Mouse (Mus musculus) CH12.LX (cell line): ENCODE measurements around the gene Plaur. TPM values are rescaled to one million over a fixed set of nuclear protein-coding genes. Genes with fewer than 3 reads are reported as not detected.
"Not testable (repeated sequence)": the region's sequence is repeated elsewhere in the genome, so short reads cannot be mapped to it uniquely, and the experiment has no call there.

Source experiments
- DNase-seq: peaks from one replicate; pipeline ENCODE4 v3.0.0-alpha.2; 2013; ENCODE audit errors: extremely low read depth
- H3K27ac ChIP-seq: 2 replicates; pipeline ENCODE4 v1.5.1; 2012; ENCODE audit warnings: low read depth, mild to moderate bottlenecking, control low read depth, moderate library complexity; ENCODE audit not compliant: insufficient read depth
- H3K27me3 ChIP-seq: replicated peaks from 2 replicates; pipeline ENCODE3; 2012; ENCODE audit warnings: inconsistent platforms
- H3K36me3 ChIP-seq, 2 experiments: replicated peaks in 1 of 2; 2 replicates each; pipeline versions ENCODE3 to v1.6.1; 2012; ENCODE audit warnings: inconsistent platforms in 1 of 2, low read length in 1 of 2, mild to moderate bottlenecking in 1 of 2, mixed read lengths in 1 of 2, moderate library complexity in 1 of 2; ENCODE audit not compliant: control insufficient read depth in 1 of 2, insufficient read depth in 1 of 2
- H3K4me1 ChIP-seq, 2 experiments: 2 replicates each; pipeline ENCODE4 v1.6.1; 2012; ENCODE audit warnings: inconsistent platforms in 1 of 2, moderate library complexity in 1 of 2; ENCODE audit not compliant: insufficient read depth in 2 of 2, control insufficient read depth in 1 of 2
- H3K4me2 ChIP-seq: 2 replicates; pipeline ENCODE4 v1.6.1; 2012; ENCODE audit warnings: low read depth, mild to moderate bottlenecking, control low read depth; ENCODE audit not compliant: poor library complexity, insufficient read depth, severe bottlenecking
- H3K4me3 ChIP-seq, 3 experiments: fragments of 150-350 bp in 1 of 3; sonication (generic) in 1 of 3; replicated peaks in 1 of 3; 2 replicates each; pipeline versions ENCODE3 to v1.5.1; 2011 to 2012; ENCODE audit warnings: low read depth in 2 of 3, low read length in 2 of 3, mild to moderate bottlenecking in 2 of 3, moderate library complexity in 2 of 3, control low read depth in 1 of 3, improper control_type of control experiment in 1 of 3, inconsistent platforms in 1 of 3, mixed read lengths in 1 of 3; ENCODE audit not compliant: poor library complexity in 1 of 3
- H3K79me2 ChIP-seq: replicated peaks from 2 replicates; pipeline ENCODE4 v1.6.1; 2012; ENCODE audit warnings: mild to moderate bottlenecking, moderate library complexity; ENCODE audit not compliant: control insufficient read depth, poor library complexity, insufficient read depth, severe bottlenecking; ENCODE audit errors: extremely low read depth
- H3K9ac ChIP-seq: 2 replicates; pipeline ENCODE4 v1.6.1; 2012; ENCODE audit warnings: low read depth, mild to moderate bottlenecking, control low read depth, moderate library complexity; ENCODE audit not compliant: insufficient read depth
- H3K9me3 ChIP-seq: replicated peaks from 2 replicates; pipeline ENCODE3; 2012; ENCODE audit warnings: low read length, inconsistent platforms, mixed read lengths
- BHLHE40 ChIP-seq: IDR thresholded peaks from 2 replicates; pipeline ENCODE4 v1.6.1; 2011; ENCODE audit warnings: mild to moderate bottlenecking, low read depth, low read length, improper control_type of control experiment
- CHD1 ChIP-seq: IDR thresholded peaks from 2 replicates; pipeline ENCODE4 v1.6.1; 2012; ENCODE audit warnings: low read depth, low read length, improper control_type of control experiment, inconsistent platforms
- CHD2 ChIP-seq: IDR thresholded peaks from 2 replicates; pipeline ENCODE4 v1.6.1; 2011; ENCODE audit warnings: low read length, improper control_type of control experiment
- CTCF ChIP-seq, 2 experiments: IDR thresholded peaks in 1 of 2; conservative IDR thresholded peaks in 1 of 2; 2 replicates each; pipeline ENCODE4 v1.5.1; 2011 to 2012; ENCODE audit warnings: low read depth in 2 of 2, low read length in 2 of 2, improper control_type of control experiment in 1 of 2, inconsistent platforms in 1 of 2, mild to moderate bottlenecking in 1 of 2, moderate library complexity in 1 of 2
- ELF1 ChIP-seq: IDR thresholded peaks from 2 replicates; pipeline ENCODE4 v1.6.1; 2014; ENCODE audit warnings: low read depth, mild to moderate bottlenecking, inconsistent platforms, low read length, improper control_type of control experiment
- ETS1 ChIP-seq: conservative IDR thresholded peaks from 2 replicates; pipeline ENCODE4 v1.6.1; 2012; ENCODE audit warnings: low read depth, mild to moderate bottlenecking, inconsistent platforms, low read length, improper control_type of control experiment, moderate library complexity
- GABPA ChIP-seq: IDR thresholded peaks from 2 replicates; pipeline ENCODE4 v1.6.1; 2012; ENCODE audit warnings: low read depth, low read length, improper control_type of control experiment, inconsistent platforms; ENCODE audit not compliant: insufficient replicate concordance
- HCFC1 ChIP-seq: IDR thresholded peaks from 2 replicates; pipeline ENCODE4 v1.6.1; 2012; ENCODE audit warnings: low read depth, mild to moderate bottlenecking, inconsistent platforms, low read length, improper control_type of control experiment
- IRF4 ChIP-seq: IDR thresholded peaks from 2 replicates; pipeline ENCODE4 v1.6.1; 2014; ENCODE audit warnings: low read depth, mild to moderate bottlenecking, inconsistent platforms, low read length, improper control_type of control experiment
- JUN ChIP-seq: IDR thresholded peaks from 2 replicates; pipeline ENCODE4 v1.6.1; 2011; ENCODE audit warnings: low read depth, mild to moderate bottlenecking, low read length, improper control_type of control experiment, moderate library complexity; ENCODE audit not compliant: insufficient read depth
- JUND ChIP-seq: conservative IDR thresholded peaks from 2 replicates; pipeline ENCODE4 v1.6.1; 2011; ENCODE audit warnings: low read depth, low read length, improper control_type of control experiment
- MAZ ChIP-seq: IDR thresholded peaks from 2 replicates; pipeline ENCODE4 v1.6.1; 2012; ENCODE audit warnings: low read depth, mild to moderate bottlenecking, inconsistent platforms, low read length, improper control_type of control experiment, moderate library complexity
- MYC ChIP-seq: IDR thresholded peaks from 2 replicates; pipeline ENCODE4 v1.6.1; 2011; ENCODE audit warnings: low read depth, mild to moderate bottlenecking, improper control_type of control experiment, low read length
- NRF1 ChIP-seq: IDR thresholded peaks from 2 replicates; pipeline ENCODE4 v1.6.1; 2014; ENCODE audit warnings: low read depth, mild to moderate bottlenecking, inconsistent platforms, low read length, improper control_type of control experiment, moderate library complexity
- PAX5 ChIP-seq: IDR thresholded peaks from 2 replicates; pipeline ENCODE4 v1.6.1; 2012; ENCODE audit warnings: low read length, inconsistent platforms, mixed read lengths
- POLR2A ChIP-seq: IDR thresholded peaks from 2 replicates; pipeline ENCODE4 v1.6.1; 2011; ENCODE audit warnings: low read depth, mild to moderate bottlenecking, improper control_type of control experiment, low read length
- POLR2AphosphoS2 ChIP-seq: IDR thresholded peaks from 2 replicates; pipeline ENCODE4 v1.6.1; 2011; ENCODE audit warnings: low read depth, low read length, improper control_type of control experiment
- RAD21 ChIP-seq: IDR thresholded peaks from 2 replicates; pipeline ENCODE4 v1.6.1; 2011; ENCODE audit warnings: low read depth, mild to moderate bottlenecking, low read length, improper control_type of control experiment, moderate library complexity
- SIN3A ChIP-seq: IDR thresholded peaks from 2 replicates; pipeline ENCODE4 v1.6.1; 2012; ENCODE audit warnings: low read length, improper control_type of control experiment, inconsistent platforms
- SMC3 ChIP-seq: IDR thresholded peaks from 2 replicates; pipeline ENCODE4 v1.6.1; 2011; ENCODE audit warnings: low read depth, low read length, improper control_type of control experiment
- TBP ChIP-seq: conservative IDR thresholded peaks from 2 replicates; pipeline ENCODE4 v1.6.1; 2011; ENCODE audit warnings: low read depth, low read length, improper control_type of control experiment
- USF1 ChIP-seq: IDR thresholded peaks from 2 replicates; pipeline ENCODE4 v1.6.1; 2014; ENCODE audit warnings: low read depth, mild to moderate bottlenecking, inconsistent platforms, low read length, improper control_type of control experiment
- ZC3H11A ChIP-seq: IDR thresholded peaks from 2 replicates; pipeline ENCODE4 v1.6.1; 2012; ENCODE audit warnings: low read depth, mild to moderate bottlenecking, inconsistent platforms, low read length, improper control_type of control experiment
- ZKSCAN1 ChIP-seq: IDR thresholded peaks from 2 replicates; pipeline ENCODE4 v1.6.1; 2012; ENCODE audit warnings: low read depth, inconsistent platforms, low read length, improper control_type of control experiment, borderline replicate concordance
- ZMIZ1 ChIP-seq: IDR thresholded peaks from 2 replicates; pipeline ENCODE4 v1.6.1; 2012; ENCODE audit warnings: low read depth, mild to moderate bottlenecking, inconsistent platforms, low read length, improper control_type of control experiment
- ZNF384 ChIP-seq: IDR thresholded peaks from 2 replicates; pipeline ENCODE4 v1.6.1; 2012; ENCODE audit warnings: low read depth, low read length, improper control_type of control experiment, inconsistent platforms
- dilution Hi-C: fragments of 300-500 bp; cut with MboI; formaldehyde crosslinking; loops from 2 replicates; pipeline ENCODE4 v1.14.3; 2020; ENCODE audit warnings: low sequenced_read_pairs; ENCODE audit not compliant: extremely low pct_unique_long_range_greater_than_20kb, extremely low pct_ligation_motif_present
- in situ Hi-C: fragments of 300-500 bp; cut with MboI; formaldehyde crosslinking; loops from 3 replicates; pipeline ENCODE4 v1.14.3; 2019; ENCODE audit warnings: low sequenced_read_pairs, low pct_ligation_motif_present, low pct_unique_long_range_greater_than_20kb, mixed read lengths
- polyA plus RNA-seq: library from polyadenylated mRNA; unstranded; fragments of >175 nt; gene quantifications from 2 replicates; pipeline ENCODE4 v1.2.1, GENCODE M21; 2012; ENCODE audit warnings: low read depth; ENCODE audit not compliant: insufficient read length
- total RNA-seq, 2 experiments: library from RNA; depleted of rRNA; stranded (reverse); fragments of 300-350 nt in 1 of 2; fragments of >200 nt in 1 of 2; gene quantifications; 2 replicates each; pipeline ENCODE4 v1.2.3; 2012 to 2014

The Plaur gene
- total and polyA plus RNA-seq, 3 experiments = 0.13 to 0.72 (median 0.26) TPM

DNA sequence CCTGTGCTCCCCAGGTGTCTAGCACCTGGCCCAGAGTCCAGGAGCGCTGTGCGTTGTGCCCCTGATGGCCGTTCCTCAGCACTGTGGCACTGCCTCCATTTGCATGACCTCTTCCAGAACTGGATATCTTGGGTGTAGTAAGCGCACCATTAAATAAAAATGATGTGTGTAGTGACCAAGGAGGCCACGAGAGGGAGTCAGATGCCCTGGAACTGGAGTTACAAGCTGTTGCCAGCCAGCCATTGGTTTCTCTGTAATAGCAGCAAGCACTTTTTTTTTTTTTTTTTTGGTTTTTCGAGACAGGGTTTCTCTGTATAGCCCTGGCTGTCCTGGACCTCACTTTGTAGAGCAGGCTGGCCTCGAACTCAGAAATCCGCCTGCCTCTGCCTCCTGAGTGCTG is 54.0 kb downstream of the Plaur start:
- in situ Hi-C loops, H3K9me3 ChIP-seq, H3K4me1 ChIP-seq, H3K9ac ChIP-seq, H3K4me3 ChIP-seq, H3K4me2 ChIP-seq, dilution Hi-C loops, H3K27ac ChIP-seq, H3K27me3 ChIP-seq, H3K79me2 ChIP-seq: not testable (repeated sequence)
- peak; percentile 53 for TF ChIP-seq SMC3
- TF ChIP-seq CTCF (conservative IDR thresholded peaks at IDR 0.05 in 1 of 2, IDR thresholded peaks at IDR 0.05 in 1 of 2; ENCODE audit: low read depth in 2 of 2, low read length in 2 of 2) = peak in 1 of 2 experiments; percentile 62; a peak in 2 of 4 replicates
- peak; percentile 77 for TF ChIP-seq ZNF384
- peak; percentile 55 for TF ChIP-seq RAD21
- peaks cover 0 to 36% of the 10 kb centered on the region in 2 experiments for H3K36me3 ChIP-seq
- peak; percentile 40 for DNase-seq

DNA sequence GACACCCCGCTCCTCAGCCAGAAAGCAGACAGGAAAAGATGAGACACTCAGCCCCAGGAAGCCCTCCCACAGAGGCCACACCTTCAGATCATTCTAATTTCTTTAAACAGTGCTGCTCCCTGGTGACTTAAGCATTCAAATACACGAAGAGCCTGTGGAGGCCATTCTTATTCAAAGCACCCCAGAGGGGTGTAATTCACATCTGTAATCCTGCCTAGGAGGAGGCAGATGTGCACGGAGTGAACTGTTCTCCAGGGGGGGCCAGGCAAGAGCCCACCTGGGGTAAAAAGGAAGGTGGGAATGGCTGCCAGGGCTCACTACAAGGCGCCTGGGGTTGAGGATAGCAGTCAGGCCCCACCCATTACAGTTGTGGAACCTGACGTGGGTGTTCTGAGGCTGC is 54.8 kb downstream of the Plaur start:
- Histone ChIP-seq H3K4me2 (no peak overlapping the region), H3K27ac (no peak overlapping the region), H3K9ac (no peak overlapping the region), H3K4me1 (peaks cover 3 to 4% of the 10 kb centered on the region in 2 experiments; a peak in 1 of 4 replicates), H3K4me3 (no peak overlapping the region), H3K36me3 (peaks cover 0 to 31% of the 10 kb centered on the region in 2 experiments), H3K9me3 (no peaks in the 10 kb centered on the region), H3K79me2 (no peaks in the 10 kb centered on the region), H3K27me3 (no peaks in the 10 kb centered on the region)
- TF ChIP-seq POLR2A = no peak
- TF ChIP-seq NRF1 = no peak
- TF ChIP-seq RAD21 = no peak
- TF ChIP-seq ZC3H11A = no peak
- no peak for TF ChIP-seq MYC
- TF ChIP-seq GABPA = no peak
- no peak for TF ChIP-seq IRF4
- TF ChIP-seq CHD2 = no peak
- TF ChIP-seq ETS1 = no peak
- no peak for TF ChIP-seq CHD1
- no peak for TF ChIP-seq BHLHE40
- no peak for TF ChIP-seq SMC3
- TF ChIP-seq CTCF (conservative IDR thresholded peaks at IDR 0.05 in 1 of 2, IDR thresholded peaks at IDR 0.05 in 1 of 2; ENCODE audit: low read depth in 2 of 2, low read length in 2 of 2) = no peak
- dilution Hi-C loops = no loop called here
- in situ Hi-C loops = no loop called here
- no peak for DNase-seq

DNA sequence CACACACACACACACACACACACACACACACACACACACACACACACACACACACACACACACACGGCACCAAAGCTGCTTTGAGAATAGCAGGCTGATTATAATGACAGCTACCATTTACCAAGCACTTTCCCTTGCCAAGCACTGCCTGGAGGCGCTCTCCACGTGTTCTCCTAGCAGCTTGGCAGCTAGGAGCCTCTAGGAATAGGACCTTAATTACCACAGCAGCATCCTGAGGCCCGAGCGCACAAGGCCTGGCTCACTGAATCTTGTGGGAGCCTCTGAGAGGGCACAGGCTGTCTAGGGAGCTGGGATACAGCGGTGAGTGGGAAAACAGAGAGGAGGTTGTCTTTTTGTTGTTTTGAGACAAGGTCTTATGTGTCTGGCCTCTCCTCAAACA is 55.4 kb downstream of the Plaur start:
- H3K27ac ChIP-seq = no peak overlapping the region
- peaks cover 0 to 31% of the 10 kb centered on the region in 2 experiments for H3K36me3 ChIP-seq
- in situ Hi-C loops = no loop called here
- peaks cover 3 to 4% of the 10 kb centered on the region in 2 experiments; a peak in 1 of 4 replicates for H3K4me1 ChIP-seq
- H3K79me2 ChIP-seq = no peaks in the 10 kb centered on the region
- no peak overlapping the region for H3K4me3 ChIP-seq
- H3K27me3 ChIP-seq = no peaks in the 10 kb centered on the region
- DNase-seq = no peak
- dilution Hi-C loops = no loop called here
- TF ChIP-seq BHLHE40 (no peak), ZKSCAN1 (no peak), HCFC1 (no peak), JUND (no peak), USF1 (no peak), PAX5 (no peak), GABPA (no peak), TBP (no peak), POLR2AphosphoS2 (no peak), ETS1 (no peak), JUN (no peak), SMC3 (no peak), CHD1 (no peak), ZMIZ1 (no peak), POLR2A (no peak), ELF1 (no peak), ZC3H11A (no peak), SIN3A (no peak), MAZ (no peak)
- TF ChIP-seq, all 38 proteins: peak for 0
- H3K9ac ChIP-seq = no peak overlapping the region
- H3K9me3 ChIP-seq = no peaks in the 10 kb centered on the region
- no peak overlapping the region for H3K4me2 ChIP-seq
